Mouse (Mus musculus) forebrain, embryonic 13.5 days (tissue): ENCODE data around the gene Atp8b4. TPM values are rescaled to one million over a fixed set of nuclear protein-coding genes. Genes with fewer than 3 reads are reported as not detected.

Source experiments
- ATAC-seq: fragments of 200-750 bp; cut with Nextera tagmentation; 2 replicates; pipeline ENCODE4 v1.8.0; 2017
- H3K27ac ChIP-seq: fragments of 300-500 bp; sonication (generic); 2 replicates; pipeline ENCODE4 v1.5.1; 2015; ENCODE audit warnings: inconsistent platforms, mild to moderate bottlenecking, moderate library complexity
- H3K27me3 ChIP-seq: fragments of 300-500 bp; sonication (generic); 2 replicates; pipeline ENCODE4 v1.6.1; 2015; ENCODE audit warnings: mild to moderate bottlenecking, inconsistent platforms
- H3K36me3 ChIP-seq: fragments of 300-500 bp; sonication (generic); 2 replicates; pipeline ENCODE4 v1.6.1; 2015; ENCODE audit warnings: mild to moderate bottlenecking, inconsistent platforms; ENCODE audit not compliant: poor library complexity, severe bottlenecking
- H3K4me1 ChIP-seq: fragments of 300-500 bp; sonication (generic); 2 replicates; pipeline ENCODE4 v1.6.1; 2015; ENCODE audit warnings: inconsistent platforms
- H3K4me2 ChIP-seq: fragments of 300-500 bp; sonication (generic); 2 replicates; pipeline ENCODE4 v1.6.1; 2015; ENCODE audit warnings: inconsistent platforms, mild to moderate bottlenecking, moderate library complexity
- H3K4me3 ChIP-seq: fragments of 300-500 bp; sonication (generic); 2 replicates; pipeline ENCODE4 v1.5.1; 2015; ENCODE audit warnings: mild to moderate bottlenecking, inconsistent platforms
- H3K9ac ChIP-seq: fragments of 300-500 bp; sonication (generic); 2 replicates; pipeline ENCODE4 v1.6.1; 2015; ENCODE audit warnings: mild to moderate bottlenecking, inconsistent platforms
- H3K9me3 ChIP-seq: fragments of 300-500 bp; sonication (generic); replicated peaks from 2 replicates; pipeline ENCODE4 v1.6.1; 2016; ENCODE audit warnings: inconsistent platforms
- WGBS: fragments of 180-500 bp; shearing (Covaris S2); methylation state at CpG from one replicate; pipeline ENCODE4 v1.1.7; 2015; 5-methylcytosine and 5-hydroxymethylcytosine counted together
- polyA plus RNA-seq: library from polyadenylated mRNA; unstranded; fragments of >200 nt; fragmentation: Nextera tagmentation; extraction: Ambion mirVana; gene quantifications from 2 replicates; pipeline ENCODE4 v1.2.1, GENCODE M21; 2015

Gene Atp8b4
- polyA plus RNA-seq, 1 experiment from 2014 or later = not detected

DNA sequence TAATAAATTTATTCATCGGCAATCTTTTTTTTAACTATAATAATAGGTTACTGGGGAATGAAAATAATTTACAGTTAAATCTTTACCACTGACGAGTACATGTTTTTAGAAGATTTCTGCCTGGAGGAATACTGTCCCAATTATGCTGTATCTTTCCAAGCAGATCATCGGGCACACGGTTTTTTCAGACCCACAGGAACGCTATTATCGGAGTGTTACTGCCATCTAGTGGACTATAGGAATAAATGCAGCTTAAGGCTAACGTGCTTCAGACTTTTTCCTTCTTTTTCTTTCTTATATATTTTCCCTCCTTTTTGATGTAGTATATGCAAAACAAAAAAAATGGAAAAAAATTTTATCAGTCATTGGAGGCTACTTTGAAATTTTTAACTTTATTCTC is 20.4 kb upstream of the Atp8b4 start:
- ATAC-seq = peak; percentile 75
- H3K4me3 ChIP-seq = no peak overlapping the region
- no peaks in the 10 kb centered on the region for H3K27me3 ChIP-seq
- no peak overlapping the region for H3K4me2 ChIP-seq
- no peak overlapping the region for H3K27ac ChIP-seq
- 15% methylated on average over 7 of the region's 7 CpGs for WGBS
- H3K36me3 ChIP-seq = no peaks in the 10 kb centered on the region
- no peaks in the 10 kb centered on the region for H3K9me3 ChIP-seq
- H3K4me1 ChIP-seq = no peaks in the 10 kb centered on the region
- no peak overlapping the region for H3K9ac ChIP-seq

DNA sequence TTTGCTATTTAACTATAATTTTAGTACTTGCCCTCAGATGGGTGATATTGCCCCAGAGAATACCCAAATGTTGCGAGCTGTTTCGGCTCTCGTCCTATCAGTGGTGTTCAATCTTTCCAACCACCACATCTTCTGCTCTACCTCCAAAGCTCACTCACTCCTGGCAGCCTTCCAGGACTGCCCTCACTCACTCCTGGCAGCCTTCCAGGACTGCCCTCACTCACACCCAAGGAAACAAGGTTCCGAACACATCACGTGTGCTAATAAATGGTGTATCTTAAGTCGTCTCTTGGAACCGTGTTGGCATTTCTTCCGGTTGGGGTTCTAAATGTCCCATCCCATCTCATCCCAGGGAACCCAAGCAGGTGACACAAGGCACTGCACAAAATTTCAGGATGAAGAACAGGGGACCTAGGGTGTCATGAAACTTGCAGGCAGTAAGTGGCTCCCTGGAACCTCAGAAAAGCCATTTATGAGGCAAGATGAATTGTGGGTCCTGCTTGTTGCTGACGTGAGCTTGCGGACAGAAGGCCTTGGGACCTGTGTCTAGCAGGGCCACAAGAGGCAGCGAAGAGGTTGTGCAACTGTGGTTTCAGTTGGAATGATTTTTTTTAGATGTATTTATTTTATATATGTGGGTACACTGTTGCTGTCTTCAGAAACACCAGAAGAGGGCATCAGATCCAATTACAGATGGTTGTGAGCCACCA is 19.6 kb upstream of the Atp8b4 start:
- Histone ChIP-seq H3K4me3 (no peak overlapping the region), H3K9ac (no peak overlapping the region), H3K4me1 (no peaks in the 10 kb centered on the region), H3K36me3 (no peaks in the 10 kb centered on the region), H3K27me3 (no peaks in the 10 kb centered on the region), H3K27ac (no peak overlapping the region), H3K9me3 (no peaks in the 10 kb centered on the region), H3K4me2 (no peak overlapping the region)
- ATAC-seq = no peak
- 82% methylated on average over 11 of the region's 11 CpGs for WGBS

DNA sequence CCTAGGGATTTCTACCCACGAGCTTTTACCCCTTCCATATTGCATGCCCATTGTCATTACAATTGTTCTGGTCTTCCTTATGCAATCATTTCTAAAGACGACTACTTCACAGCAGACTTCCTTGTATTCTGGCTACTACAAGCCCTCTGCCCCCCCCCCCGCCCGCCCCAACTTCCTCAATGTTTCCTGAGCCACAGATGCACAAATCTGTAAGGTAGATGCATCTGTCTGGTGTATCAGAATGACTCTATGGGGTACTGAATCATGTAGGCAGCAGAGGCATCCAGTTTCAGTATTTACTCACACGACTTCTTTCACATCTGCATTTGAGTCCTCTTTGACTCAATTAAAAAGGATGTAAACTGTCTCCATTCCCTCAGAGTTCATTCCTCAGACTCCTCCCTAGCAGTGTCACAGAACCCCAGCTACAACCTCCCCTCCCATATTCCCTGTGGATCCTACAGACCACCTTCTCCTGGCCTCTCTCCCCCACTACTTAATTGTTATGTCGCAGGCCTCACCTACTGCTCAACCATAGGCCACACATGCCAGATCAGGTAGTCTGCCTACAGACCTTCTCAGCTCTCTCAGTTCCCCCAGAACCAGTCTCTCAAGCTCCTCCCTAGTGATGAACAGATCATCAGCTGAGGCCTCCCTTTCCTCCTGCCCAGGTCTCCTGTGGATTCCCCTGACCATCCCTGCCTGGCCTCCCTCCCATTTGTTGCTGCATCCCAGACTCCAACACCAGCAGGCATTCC is 14.8 kb upstream of the Atp8b4 start:
- H3K36me3 ChIP-seq = no peaks in the 10 kb centered on the region
- no peaks in the 10 kb centered on the region for H3K27me3 ChIP-seq
- no peaks in the 10 kb centered on the region for H3K4me1 ChIP-seq
- no peak overlapping the region for H3K9ac ChIP-seq
- no peaks in the 10 kb centered on the region for H3K9me3 ChIP-seq
- H3K4me3 ChIP-seq = no peak overlapping the region
- 82% methylated on average over 6 of the region's 6 CpGs for WGBS
- no peak for ATAC-seq
- H3K4me2 ChIP-seq = no peak overlapping the region
- no peak overlapping the region for H3K27ac ChIP-seq

DNA sequence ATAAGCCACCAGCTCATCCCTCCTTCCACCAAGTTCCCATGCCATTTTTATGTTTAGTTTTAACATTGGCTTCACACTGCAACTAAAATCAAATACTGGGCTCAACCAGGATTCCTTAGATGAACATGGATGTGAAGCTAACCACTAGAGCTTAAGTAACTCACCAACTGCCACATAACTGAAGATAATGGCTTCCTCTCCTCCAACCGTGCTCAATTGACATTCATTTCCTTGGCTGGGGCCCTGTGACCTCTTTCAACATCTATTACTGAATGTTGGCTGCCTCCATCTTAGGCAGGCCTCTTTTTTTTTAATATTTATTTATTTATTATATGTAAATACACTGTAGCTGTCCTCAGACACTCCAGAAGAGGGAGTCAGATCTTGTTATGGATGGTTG is 7.8 kb upstream of the Atp8b4 start:
- no peak overlapping the region for H3K4me2 ChIP-seq
- no peak overlapping the region for H3K4me3 ChIP-seq
- no peaks in the 10 kb centered on the region for H3K36me3 ChIP-seq
- no peak overlapping the region for H3K27ac ChIP-seq
- H3K9me3 ChIP-seq = no peaks in the 10 kb centered on the region
- no peaks in the 10 kb centered on the region for H3K27me3 ChIP-seq
- no peak overlapping the region for H3K9ac ChIP-seq
- 73% methylated on average over 1 of the region's 1 CpGs for WGBS
- H3K4me1 ChIP-seq = no peaks in the 10 kb centered on the region
- no peak for ATAC-seq

DNA sequence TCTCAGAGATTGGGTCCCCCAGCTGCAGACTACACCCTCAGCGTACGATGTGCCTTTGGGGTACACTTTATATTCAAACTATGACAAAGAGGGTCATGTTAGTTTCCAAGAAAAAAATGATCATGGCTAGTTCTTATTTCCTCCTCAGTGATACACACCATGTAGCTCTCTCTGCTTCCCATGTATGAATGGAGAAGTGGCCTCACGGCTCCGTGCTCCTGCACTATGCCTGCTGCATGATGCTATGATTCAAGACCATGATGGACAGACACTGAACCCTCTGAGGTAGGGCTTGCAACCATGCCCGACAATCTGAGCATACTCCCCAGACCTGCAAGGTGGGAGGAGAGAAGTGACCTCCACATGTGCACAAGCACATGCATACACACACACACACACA is 7.0 kb upstream of the Atp8b4 start:
- Histone ChIP-seq H3K9ac (no peak overlapping the region), H3K4me3 (no peak overlapping the region), H3K9me3 (no peaks in the 10 kb centered on the region), H3K4me1 (no peaks in the 10 kb centered on the region), H3K27ac (no peak overlapping the region), H3K27me3 (no peaks in the 10 kb centered on the region), H3K36me3 (no peaks in the 10 kb centered on the region), H3K4me2 (no peak overlapping the region)
- WGBS = 93% methylated on average over 5 of the region's 5 CpGs
- ATAC-seq = no peak

DNA sequence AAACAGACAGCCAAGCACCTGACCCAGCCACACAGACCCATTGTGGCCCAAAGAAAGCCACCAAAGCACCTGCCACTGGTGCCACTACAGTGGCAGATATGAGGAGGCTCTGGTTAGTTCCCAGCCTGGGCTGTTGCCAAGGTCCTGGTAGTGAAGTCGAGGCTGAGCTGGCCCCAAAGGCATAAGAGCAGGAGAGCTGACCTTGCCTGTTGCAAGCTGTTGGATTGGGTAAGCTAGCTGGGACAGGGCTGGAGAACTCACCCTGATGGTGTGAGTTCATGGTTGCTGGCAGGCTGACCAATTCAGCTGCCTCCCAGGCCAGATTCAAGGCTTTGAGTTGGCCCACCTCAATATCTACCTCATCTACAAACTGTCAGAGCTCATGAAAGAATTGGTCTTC is 4.7 kb upstream of the Atp8b4 start:
- no peak for ATAC-seq

DNA sequence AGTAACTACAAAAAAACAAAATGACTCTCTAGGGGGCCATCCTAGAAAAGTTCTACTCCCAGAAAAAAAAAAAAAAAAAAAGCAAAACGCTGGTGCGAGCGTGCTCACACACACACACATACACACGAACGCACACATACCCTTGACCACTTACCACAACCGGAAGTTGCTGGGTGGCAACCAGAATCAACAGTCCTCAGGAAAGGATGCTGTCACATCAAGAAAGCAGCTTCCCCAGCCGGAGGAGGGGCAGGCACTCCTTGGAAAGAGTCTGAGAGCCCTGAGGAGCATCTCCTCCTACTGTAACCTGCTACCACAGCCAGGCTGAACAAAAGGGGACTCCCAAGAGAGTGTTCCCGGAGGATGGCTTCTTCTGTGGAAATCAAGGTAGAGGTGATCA is 744 bp downstream of the Atp8b4 start:
- Histone ChIP-seq H3K4me2 (no peak overlapping the region), H3K9ac (no peak overlapping the region), H3K4me1 (no peaks in the 10 kb centered on the region), H3K36me3 (no peaks in the 10 kb centered on the region), H3K9me3 (no peaks in the 10 kb centered on the region), H3K4me3 (no peak overlapping the region), H3K27me3 (no peaks in the 10 kb centered on the region), H3K27ac (no peak overlapping the region)
- WGBS = 85% methylated on average over 8 of the region's 8 CpGs
- no peak for ATAC-seq

More for the DNA sequence above, 4.7 kb upstream of the Atp8b4 start:
- Histone ChIP-seq H3K27me3 (no peaks in the 10 kb centered on the region), H3K9me3 (no peaks in the 10 kb centered on the region), H3K4me2 (no peak overlapping the region), H3K9ac (no peak overlapping the region), H3K4me1 (no peaks in the 10 kb centered on the region), H3K36me3 (no peaks in the 10 kb centered on the region), H3K4me3 (no peak overlapping the region), H3K27ac (no peak overlapping the region)
- 93% methylated on average over 1 of the region's 1 CpGs for WGBS

DNA sequence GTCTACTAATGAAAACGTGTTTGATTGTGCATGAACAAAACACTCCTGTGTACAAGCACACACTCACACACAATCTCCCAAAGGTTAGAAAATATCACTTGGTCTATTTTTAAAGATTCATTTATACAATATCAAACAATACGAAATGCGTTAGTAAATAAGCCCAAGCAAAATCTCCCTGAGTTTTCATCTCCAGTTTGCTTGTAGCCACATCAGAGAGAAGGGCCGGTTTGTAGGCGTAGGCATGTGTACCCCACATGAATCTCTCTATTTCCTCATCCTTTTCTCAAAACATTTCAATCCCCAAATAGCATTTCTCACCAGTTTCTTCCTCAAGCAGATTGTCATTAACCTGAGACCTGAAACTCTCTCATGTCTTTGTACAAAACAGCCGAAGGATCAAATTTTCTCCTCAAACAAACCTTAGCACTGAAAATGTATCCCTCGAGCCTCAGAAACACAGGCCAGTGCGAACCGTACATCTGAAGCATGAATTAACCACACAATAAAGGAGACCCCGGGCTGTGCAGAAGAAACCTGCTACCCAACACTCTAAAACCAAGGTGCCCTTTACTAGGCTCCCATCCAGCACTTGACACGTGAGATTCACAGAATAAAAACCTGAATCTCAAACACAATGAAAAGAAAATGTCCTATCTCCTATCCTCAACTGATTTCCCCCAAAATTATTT is 1.6 kb downstream of the Atp8b4 start:
- no peak overlapping the region for H3K4me2 ChIP-seq
- no peaks in the 10 kb centered on the region for H3K27me3 ChIP-seq
- no peaks in the 10 kb centered on the region for H3K4me1 ChIP-seq
- H3K9ac ChIP-seq = no peak overlapping the region
- ATAC-seq = no peak
- H3K36me3 ChIP-seq = no peaks in the 10 kb centered on the region
- H3K4me3 ChIP-seq = no peak overlapping the region
- WGBS = 87% methylated on average over 11 of the region's 11 CpGs
- H3K9me3 ChIP-seq = no peaks in the 10 kb centered on the region
- no peak overlapping the region for H3K27ac ChIP-seq

DNA sequence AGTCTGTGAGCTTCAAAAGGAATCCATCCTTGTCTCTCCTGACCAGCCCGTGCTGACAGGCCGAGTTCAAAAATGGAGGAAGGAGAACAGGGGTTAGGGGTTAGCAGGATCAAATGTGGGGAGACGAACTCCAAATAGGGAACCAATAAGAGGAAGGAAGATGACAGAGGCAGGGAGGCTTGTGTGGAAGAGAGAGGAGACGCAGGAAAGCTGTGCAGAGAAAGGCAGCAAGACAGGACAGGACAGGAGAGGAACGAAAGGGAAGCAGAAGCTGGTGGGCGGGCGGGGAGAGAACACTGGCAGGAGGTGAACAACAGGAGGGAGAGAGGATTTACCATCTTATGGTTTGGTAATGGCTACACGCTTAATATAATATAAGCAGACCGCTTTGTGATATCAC is 3.6 kb downstream of the Atp8b4 start:
- no peak overlapping the region for H3K4me3 ChIP-seq
- WGBS = 81% methylated on average over 9 of the region's 9 CpGs
- ATAC-seq = no peak

DNA sequence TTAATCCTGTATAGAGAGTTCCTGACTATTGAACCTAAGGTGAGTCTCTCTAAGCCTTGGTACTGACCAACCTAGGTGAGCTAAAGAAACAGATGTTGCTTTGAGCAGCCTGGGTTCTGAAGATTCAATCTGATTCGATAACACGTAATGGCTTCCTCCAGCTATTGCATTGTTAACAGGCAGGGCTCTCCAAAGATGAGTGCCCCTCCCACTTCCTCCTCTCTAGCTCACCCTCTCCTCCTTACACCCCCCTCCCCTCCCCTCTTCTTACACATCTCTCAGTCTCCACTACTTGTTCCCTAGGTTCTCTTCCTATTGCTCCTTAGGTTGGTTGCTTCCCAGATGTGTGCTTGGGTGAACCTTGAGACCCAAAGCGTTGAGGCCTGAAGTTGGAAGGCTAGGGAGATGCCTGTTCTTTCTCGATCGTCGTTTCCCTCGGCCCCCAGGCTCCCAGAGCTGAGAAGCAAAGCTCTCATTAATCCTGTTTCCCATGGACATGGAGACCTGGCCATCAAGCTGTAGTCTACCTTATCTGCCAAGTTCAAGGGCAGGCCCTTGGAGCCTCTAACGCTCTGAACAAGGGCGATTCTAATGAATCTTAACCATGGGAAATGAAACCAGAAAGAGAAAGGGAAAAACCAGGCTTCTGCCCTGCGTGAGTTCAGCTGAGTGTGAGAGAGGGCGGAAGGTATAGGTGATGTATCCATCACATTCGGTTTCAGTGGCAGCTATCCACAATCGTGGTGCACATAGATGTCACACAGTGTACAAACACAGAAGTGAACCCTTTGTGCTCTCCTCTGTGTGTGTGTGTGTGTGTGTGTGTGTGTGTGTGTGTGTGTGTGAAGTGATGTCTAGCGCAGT is 4.4 kb downstream of the Atp8b4 start:
- Histone ChIP-seq H3K9me3 (no peaks in the 10 kb centered on the region), H3K4me2 (no peak overlapping the region), H3K9ac (no peak overlapping the region), H3K27ac (no peak overlapping the region), H3K4me1 (no peaks in the 10 kb centered on the region), H3K36me3 (no peaks in the 10 kb centered on the region), H3K27me3 (no peaks in the 10 kb centered on the region), H3K4me3 (no peak overlapping the region)
- no peak for ATAC-seq
- 87% methylated on average over 14 of the region's 14 CpGs for whole genome bisulfite sequencing

More for the DNA sequence above, 3.6 kb downstream of the Atp8b4 start:
- no peaks in the 10 kb centered on the region for H3K4me1 ChIP-seq
- no peaks in the 10 kb centered on the region for H3K9me3 ChIP-seq
- no peak overlapping the region for H3K9ac ChIP-seq
- no peaks in the 10 kb centered on the region for H3K36me3 ChIP-seq
- no peak overlapping the region for H3K27ac ChIP-seq
- H3K27me3 ChIP-seq = no peaks in the 10 kb centered on the region
- H3K4me2 ChIP-seq = no peak overlapping the region

DNA sequence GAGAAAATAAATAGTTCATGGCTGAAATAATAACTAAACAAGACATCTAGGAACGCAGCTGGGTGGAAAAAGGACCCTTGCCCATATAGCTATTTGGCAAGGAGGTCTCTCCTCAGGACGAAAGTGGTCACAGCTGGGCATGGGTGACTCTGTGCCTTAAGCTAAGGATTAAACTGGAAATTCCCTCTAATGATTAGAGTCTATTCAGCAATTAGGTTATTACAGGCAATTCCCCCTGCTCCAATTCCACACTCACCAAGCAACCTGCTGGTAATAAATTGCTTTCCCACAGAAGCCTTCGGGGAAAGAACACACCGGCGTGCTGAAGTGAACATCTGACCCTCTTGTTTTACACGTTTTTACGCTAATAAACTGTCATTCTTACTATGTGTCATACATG is 5.2 kb downstream of the Atp8b4 start:
- Histone ChIP-seq H3K4me1 (no peaks in the 10 kb centered on the region), H3K4me3 (no peak overlapping the region), H3K36me3 (no peaks in the 10 kb centered on the region), H3K4me2 (no peak overlapping the region), H3K27ac (no peak overlapping the region), H3K27me3 (no peaks in the 10 kb centered on the region), H3K9ac (no peak overlapping the region), H3K9me3 (no peaks in the 10 kb centered on the region)
- no peak for ATAC-seq
- WGBS = 57% methylated on average over 7 of the region's 7 CpGs

DNA sequence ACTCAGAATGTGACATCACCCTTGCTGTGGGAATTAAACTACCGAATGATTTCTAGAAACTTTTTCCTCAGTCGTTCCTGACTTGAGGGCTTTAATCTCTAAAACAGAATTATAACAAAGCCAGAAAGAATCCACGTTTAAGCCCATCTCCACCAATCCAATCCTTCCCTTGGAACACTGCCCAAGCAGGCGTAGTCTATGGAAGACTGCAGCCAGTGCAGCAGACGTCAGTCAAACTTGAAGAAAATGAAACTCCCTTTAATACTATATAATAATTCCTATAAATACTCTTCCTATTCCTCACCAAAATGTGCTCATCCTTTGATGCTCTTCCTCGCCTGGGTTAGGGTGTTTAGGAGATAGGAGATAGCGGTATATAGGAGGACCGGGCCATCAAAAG is 7.2 kb downstream of the Atp8b4 start:
- H3K27me3 ChIP-seq = no peaks in the 10 kb centered on the region
- H3K4me2 ChIP-seq = no peak overlapping the region
- H3K36me3 ChIP-seq = no peaks in the 10 kb centered on the region
- WGBS = 80% methylated on average over 8 of the region's 8 CpGs
- ATAC-seq = no peak
- H3K9ac ChIP-seq = no peak overlapping the region
- H3K4me3 ChIP-seq = no peak overlapping the region
- no peaks in the 10 kb centered on the region for H3K9me3 ChIP-seq
- H3K27ac ChIP-seq = no peak overlapping the region
- no peaks in the 10 kb centered on the region for H3K4me1 ChIP-seq
